Mouse (Mus musculus): Measurements from ENCODE around the gene Ccdc36. TPM values are rescaled to one million over a fixed set of nuclear protein-coding genes. Genes with fewer than 3 reads are reported as not detected.

Ccdc36 gene
- polyA plus RNA-seq (2015; fragmentation: Nextera tagmentation; extraction: Ambion mirVana) = 0.45 and 0.71 TPM in 2 replicates

DNA sequence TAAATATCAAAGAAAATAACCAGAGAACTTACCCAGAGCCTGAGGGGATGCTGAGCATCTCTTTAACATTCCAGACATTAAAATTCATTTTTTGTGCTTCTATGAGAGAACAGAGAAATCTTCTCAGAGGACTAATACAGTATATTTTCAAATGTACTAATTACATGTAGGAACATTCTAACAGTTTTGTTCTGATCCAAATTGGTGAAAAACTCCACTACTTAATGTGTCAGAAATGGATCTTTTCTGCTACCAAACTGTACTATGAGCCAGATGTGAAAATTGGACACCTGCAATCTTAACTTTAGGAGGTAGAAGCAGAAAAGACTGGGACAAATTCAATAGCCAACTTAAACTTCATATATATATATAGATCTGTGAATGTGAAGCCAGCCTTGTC, at the start of gene Ccdc36:
Gene Ccdc36, minus strand, starts transcription at position 101 of the 400 bp plus-strand sequence.
- Histone ChIP-seq H3K27ac (ENCODE audit: low read length) (no peak within 1 kb of the TSS), H3K9me3 (replicated peaks; ENCODE audit: control insufficient read depth, low read length) (no peaks in the 10 kb centered on the region), H3K36me3 (ENCODE audit: control insufficient read depth, insufficient read depth) (no peaks in the 10 kb centered on the region), H3K4me1 (ENCODE audit: control insufficient read depth, insufficient read depth, low read length) (no peaks in the 10 kb centered on the region), H3K27me3 (ENCODE audit: control insufficient read depth, insufficient read depth, low read length) (no peaks in the 10 kb centered on the region), H3K4me2 (ENCODE audit: low read depth, low read length) (no peak within 1 kb of the TSS), H3K4me3 (ENCODE audit: low read length) (no peak within 1 kb of the TSS), H3K9ac (ENCODE audit: low read length) (no peak within 1 kb of the TSS)
- no peak for ATAC-seq (replicated peaks; ENCODE audit: extremely low read depth, insufficient read depth, low FRiP score)

DNA sequence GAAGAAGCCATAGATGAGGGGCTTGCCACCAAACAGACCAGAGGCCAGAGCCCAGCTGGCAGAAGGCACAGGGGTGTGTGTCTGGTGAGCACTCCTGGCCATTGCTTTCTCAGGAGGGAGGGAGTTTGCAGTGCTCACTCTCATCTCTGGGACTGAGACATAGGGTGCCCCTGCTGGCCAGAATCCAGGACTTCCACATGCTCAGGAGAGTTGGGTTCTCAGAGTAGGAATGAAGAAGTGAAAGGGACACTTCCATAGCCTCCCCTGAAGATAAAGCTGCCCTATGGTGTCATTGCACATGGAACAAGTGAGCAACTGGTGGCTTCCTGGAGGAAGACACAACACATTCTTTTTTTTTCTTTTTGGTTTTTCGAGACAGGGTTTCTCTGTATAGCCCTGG, 46.2 kb upstream of the Ccdc36 start:
- H3K9me3 ChIP-seq (replicated peaks; ENCODE audit: control insufficient read depth, low read length) = no peaks in the 10 kb centered on the region
- WGBS = 60% methylated on average over 1 of the region's 1 CpGs

DNA sequence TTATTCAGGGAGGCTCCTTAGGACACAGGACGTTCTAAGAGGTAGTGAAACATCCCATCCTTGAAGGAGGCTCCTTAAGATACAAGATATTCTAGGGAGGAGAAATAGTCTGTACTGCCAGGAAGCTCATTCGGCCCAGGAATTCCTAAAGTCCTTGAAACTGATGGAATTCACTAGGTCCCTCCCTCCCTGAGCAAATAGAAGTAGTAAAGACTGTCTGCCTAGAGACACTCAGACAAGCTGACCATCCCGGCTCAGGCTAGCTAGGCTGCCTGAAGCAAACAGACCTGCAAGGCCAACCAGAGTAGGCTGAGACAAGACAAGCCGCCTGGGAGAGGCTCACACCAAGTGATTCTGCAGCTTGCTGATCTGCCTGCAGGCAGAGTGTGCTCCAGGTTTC, 41.6 kb upstream of the Ccdc36 start:
- Histone ChIP-seq H3K27ac (ENCODE audit: low read length) (no peak overlapping the region), H3K27me3 (ENCODE audit: control insufficient read depth, insufficient read depth, low read length) (no peaks in the 10 kb centered on the region), H3K4me2 (ENCODE audit: low read depth, low read length) (no peak overlapping the region), H3K4me1 (ENCODE audit: control insufficient read depth, insufficient read depth, low read length) (no peaks in the 10 kb centered on the region), H3K9ac (ENCODE audit: low read length) (no peak overlapping the region), H3K36me3 (ENCODE audit: control insufficient read depth, insufficient read depth) (peaks cover 8% of the 10 kb centered on the region; the same call in 1 of the 2 replicates), H3K9me3 (replicated peaks; ENCODE audit: control insufficient read depth, low read length) (no peaks in the 10 kb centered on the region), H3K4me3 (ENCODE audit: low read length) (no peak overlapping the region)
- no peak for ATAC-seq (replicated peaks; ENCODE audit: extremely low read depth, insufficient read depth, low FRiP score)
- 54% methylated on average over 4 of the region's 4 CpGs for WGBS

More for the DNA sequence above, 46.2 kb upstream of the Ccdc36 start:
- peaks cover 7% of the 10 kb centered on the region for H3K4me1 ChIP-seq (ENCODE audit: control insufficient read depth, insufficient read depth, low read length)
- no peaks in the 10 kb centered on the region for H3K27me3 ChIP-seq (ENCODE audit: control insufficient read depth, insufficient read depth, low read length)
- no peak overlapping the region for H3K9ac ChIP-seq (ENCODE audit: low read length)
- H3K4me2 ChIP-seq (ENCODE audit: low read depth, low read length) = no peak overlapping the region
- no peak for ATAC-seq (replicated peaks; ENCODE audit: extremely low read depth, insufficient read depth, low FRiP score)
- no peaks in the 10 kb centered on the region for H3K36me3 ChIP-seq (ENCODE audit: control insufficient read depth, insufficient read depth)
- no peak overlapping the region for H3K4me3 ChIP-seq (ENCODE audit: low read length)
- no peak overlapping the region for H3K27ac ChIP-seq (ENCODE audit: low read length)

DNA sequence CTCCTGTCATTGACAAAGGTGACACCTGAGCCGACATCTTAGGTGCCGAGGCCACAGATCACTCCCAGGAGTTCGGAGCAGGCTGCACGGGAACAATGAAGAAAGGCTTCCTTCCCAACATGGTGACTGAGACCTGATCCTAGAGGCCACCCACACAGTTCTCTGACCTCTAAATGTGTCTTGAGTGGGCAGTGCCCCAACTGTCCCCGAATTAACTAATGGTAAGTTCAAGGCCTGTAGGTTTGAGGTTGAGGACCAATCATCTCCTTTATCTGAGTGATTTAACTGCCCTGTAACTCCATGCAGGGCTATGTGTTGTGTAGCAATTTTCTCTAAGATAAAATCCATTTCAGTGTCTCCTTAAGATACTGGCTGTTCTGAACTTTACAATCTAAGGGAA, 41.1 kb upstream of the Ccdc36 start:
- Histone ChIP-seq H3K4me1 (ENCODE audit: control insufficient read depth, insufficient read depth, low read length) (no peaks in the 10 kb centered on the region), H3K27ac (ENCODE audit: low read length) (no peak overlapping the region), H3K4me2 (ENCODE audit: low read depth, low read length) (no peak overlapping the region), H3K36me3 (ENCODE audit: control insufficient read depth, insufficient read depth) (peaks cover 9% of the 10 kb centered on the region; the same call in 1 of the 2 replicates), H3K9me3 (replicated peaks; ENCODE audit: control insufficient read depth, low read length) (no peaks in the 10 kb centered on the region), H3K27me3 (ENCODE audit: control insufficient read depth, insufficient read depth, low read length) (no peaks in the 10 kb centered on the region), H3K4me3 (ENCODE audit: low read length) (no peak overlapping the region), H3K9ac (ENCODE audit: low read length) (no peak overlapping the region)
- WGBS = 60% methylated on average over 5 of the region's 5 CpGs
- no peak for ATAC-seq (replicated peaks; ENCODE audit: extremely low read depth, insufficient read depth, low FRiP score)

DNA sequence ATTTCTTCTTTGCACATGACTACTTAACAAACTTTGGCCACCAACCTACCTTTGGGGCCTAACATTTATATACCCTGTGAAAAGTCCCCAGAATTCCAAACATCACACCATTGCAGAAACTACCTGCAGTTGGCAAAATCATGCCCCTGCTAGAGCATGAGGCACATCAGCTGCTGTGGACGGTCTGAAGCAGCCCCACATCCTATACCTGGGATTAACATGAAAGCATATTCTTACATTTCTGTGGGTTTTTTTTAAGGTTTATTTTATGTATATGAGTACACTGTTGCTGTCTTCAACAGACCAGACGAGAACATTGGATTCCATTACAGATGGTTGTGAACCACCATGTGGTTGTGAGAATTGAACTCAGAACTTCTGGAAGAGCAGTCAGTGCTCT, 37.9 kb upstream of the Ccdc36 start:
- no peak overlapping the region for H3K9ac ChIP-seq (ENCODE audit: low read length)
- WGBS = 92% methylated on average over 2 of the region's 2 CpGs
- peaks cover 17% of the 10 kb centered on the region for H3K4me1 ChIP-seq (ENCODE audit: control insufficient read depth, insufficient read depth, low read length)
- no peaks in the 10 kb centered on the region for H3K27me3 ChIP-seq (ENCODE audit: control insufficient read depth, insufficient read depth, low read length)
- ATAC-seq (replicated peaks; ENCODE audit: extremely low read depth, insufficient read depth, low FRiP score) = no peak
- H3K4me3 ChIP-seq (ENCODE audit: low read length) = no peak overlapping the region
- peaks cover 25% of the 10 kb centered on the region for H3K36me3 ChIP-seq (ENCODE audit: control insufficient read depth, insufficient read depth)
- no peak overlapping the region for H3K4me2 ChIP-seq (ENCODE audit: low read depth, low read length)
- no peaks in the 10 kb centered on the region for H3K9me3 ChIP-seq (replicated peaks; ENCODE audit: control insufficient read depth, low read length)
- no peak overlapping the region for H3K27ac ChIP-seq (ENCODE audit: low read length)

DNA sequence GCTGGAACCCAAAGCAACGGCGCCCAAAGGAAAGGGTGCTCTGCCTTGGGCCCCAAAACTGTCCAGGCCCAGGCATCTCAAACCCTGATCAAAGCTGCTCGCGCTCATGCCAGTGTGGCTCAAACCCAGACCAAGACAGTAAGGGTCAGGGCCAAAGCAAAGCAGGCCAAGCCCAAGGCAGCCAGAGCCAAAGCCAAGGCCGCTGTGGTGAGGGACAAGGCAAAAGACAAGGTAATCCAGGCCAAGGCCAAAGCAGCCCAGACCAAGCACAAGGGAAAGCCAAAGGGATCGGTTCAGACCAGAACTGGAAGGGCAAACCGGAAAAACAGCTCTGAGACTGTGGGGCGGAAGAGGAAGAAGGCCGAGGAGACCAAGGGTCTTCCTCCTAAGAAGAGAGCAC, 35.4 kb upstream of the Ccdc36 start:
- 91% methylated on average over 9 of the region's 9 CpGs for WGBS
- ATAC-seq (replicated peaks; ENCODE audit: extremely low read depth, insufficient read depth, low FRiP score) = no peak

DNA sequence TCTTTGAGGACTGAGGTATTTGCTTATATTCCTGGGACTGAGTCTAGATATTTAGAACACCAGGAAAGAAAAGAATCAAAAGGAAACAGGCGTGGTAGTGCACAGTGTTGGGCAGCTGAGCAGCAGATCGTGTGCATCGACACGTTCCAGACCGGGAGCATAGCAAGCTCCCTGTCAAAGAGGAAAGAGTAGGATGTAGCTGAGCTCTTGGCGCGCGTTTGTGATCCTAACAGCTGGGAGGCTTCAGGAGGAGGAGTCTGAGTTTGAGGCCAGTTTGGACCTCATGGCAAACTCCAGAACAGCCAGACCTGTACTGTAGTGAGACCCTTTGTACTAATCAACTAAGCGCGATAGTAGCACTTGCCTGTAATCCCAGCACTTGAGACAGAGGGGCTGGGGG, 33.9 kb upstream of the Ccdc36 start:
- Histone ChIP-seq H3K4me2 (ENCODE audit: low read depth, low read length) (peak overlapping the region; percentile 93), H3K36me3 (ENCODE audit: control insufficient read depth, insufficient read depth) (peaks cover 25% of the 10 kb centered on the region), H3K9me3 (replicated peaks; ENCODE audit: control insufficient read depth, low read length) (no peaks in the 10 kb centered on the region), H3K9ac (ENCODE audit: low read length) (peak overlapping the region; percentile 12; the same call in 1 of the 2 replicates), H3K4me1 (ENCODE audit: control insufficient read depth, insufficient read depth, low read length) (peaks cover 18% of the 10 kb centered on the region), H3K27me3 (ENCODE audit: control insufficient read depth, insufficient read depth, low read length) (no peaks in the 10 kb centered on the region), H3K27ac (ENCODE audit: low read length) (peak overlapping the region; percentile 88), H3K4me3 (ENCODE audit: low read length) (no peak overlapping the region)
- WGBS = 55% methylated on average over 10 of the region's 10 CpGs
- 0 out of 2 replicates have a peak, but pooled peaks have one; percentile 28 for ATAC-seq (replicated peaks; ENCODE audit: extremely low read depth, insufficient read depth, low FRiP score)

More for the DNA sequence above, 35.4 kb upstream of the Ccdc36 start:
- Histone ChIP-seq H3K9me3 (replicated peaks; ENCODE audit: control insufficient read depth, low read length) (no peaks in the 10 kb centered on the region), H3K36me3 (ENCODE audit: control insufficient read depth, insufficient read depth) (peaks cover 25% of the 10 kb centered on the region), H3K4me2 (ENCODE audit: low read depth, low read length) (no peak overlapping the region), H3K27me3 (ENCODE audit: control insufficient read depth, insufficient read depth, low read length) (no peaks in the 10 kb centered on the region), H3K4me1 (ENCODE audit: control insufficient read depth, insufficient read depth, low read length) (peaks cover 18% of the 10 kb centered on the region), H3K4me3 (ENCODE audit: low read length) (no peak overlapping the region), H3K9ac (ENCODE audit: low read length) (no peak overlapping the region), H3K27ac (ENCODE audit: low read length) (no peak overlapping the region)

DNA sequence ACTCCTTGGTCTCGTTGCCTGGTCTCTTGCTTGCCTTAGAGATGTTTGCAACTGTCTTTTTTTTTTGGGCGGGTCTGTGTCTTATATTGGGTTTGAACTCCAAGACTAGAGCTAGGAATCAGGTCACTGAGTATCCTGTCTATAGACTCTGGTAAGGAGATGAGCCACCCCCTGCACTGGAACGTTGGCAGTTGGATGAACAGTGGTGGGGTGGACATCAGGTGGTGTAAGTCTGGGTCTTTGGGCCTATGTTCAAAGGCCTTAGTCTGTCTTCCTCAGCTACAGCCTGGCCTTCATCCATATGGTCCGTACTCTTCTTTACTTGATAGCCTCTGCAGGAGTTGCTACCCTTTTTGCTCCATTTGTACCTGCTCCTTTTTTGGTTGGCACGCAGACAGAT, 33.4 kb upstream of the Ccdc36 start:
- peak overlapping the region; percentile 93 for H3K4me2 ChIP-seq (ENCODE audit: low read depth, low read length)
- ATAC-seq (replicated peaks; ENCODE audit: extremely low read depth, insufficient read depth, low FRiP score) = no peak
- no peaks in the 10 kb centered on the region for H3K9me3 ChIP-seq (replicated peaks; ENCODE audit: control insufficient read depth, low read length)
- H3K36me3 ChIP-seq (ENCODE audit: control insufficient read depth, insufficient read depth) = peaks cover 25% of the 10 kb centered on the region
- no peaks in the 10 kb centered on the region for H3K27me3 ChIP-seq (ENCODE audit: control insufficient read depth, insufficient read depth, low read length)
- no peak overlapping the region; the same call in 1 of the 2 replicates for H3K9ac ChIP-seq (ENCODE audit: low read length)
- peak overlapping the region; percentile 88 for H3K27ac ChIP-seq (ENCODE audit: low read length)
- 77% methylated on average over 5 of the region's 5 CpGs for WGBS
- H3K4me1 ChIP-seq (ENCODE audit: control insufficient read depth, insufficient read depth, low read length) = peaks cover 18% of the 10 kb centered on the region
- peak overlapping the region; percentile 87 for H3K4me3 ChIP-seq (ENCODE audit: low read length)

DNA sequence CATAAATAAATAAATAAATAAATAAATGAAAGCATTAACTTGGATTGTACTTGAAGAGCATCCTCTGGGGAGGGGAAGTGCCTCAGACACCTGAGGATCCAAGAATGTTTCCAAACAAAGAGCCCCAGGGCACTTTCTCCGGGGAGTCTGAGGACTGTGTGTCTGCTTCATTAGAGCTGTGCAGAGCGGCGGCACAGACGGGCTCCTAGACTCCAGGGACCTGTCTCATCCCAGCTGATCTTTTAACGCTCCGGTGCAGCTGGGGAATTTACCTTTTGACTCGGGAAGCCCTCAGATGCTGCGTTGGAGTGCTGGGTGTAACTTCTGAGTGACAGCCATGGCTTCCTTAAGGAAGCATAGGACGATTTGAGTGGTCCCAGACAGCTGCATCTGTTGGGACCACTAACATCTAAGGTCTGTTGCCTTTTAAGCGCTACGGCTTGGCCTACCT, 32.9 kb upstream of the Ccdc36 start, which contains the start of gene Klhdc8b:
Gene Klhdc8b, minus strand, starts transcription at position 401 of the 451 bp plus-strand sequence.
- ATAC-seq (replicated peaks; ENCODE audit: extremely low read depth, insufficient read depth, low FRiP score) = no peak
- Histone ChIP-seq H3K27me3 (ENCODE audit: control insufficient read depth, insufficient read depth, low read length) (no peaks in the 10 kb centered on the region), H3K27ac (ENCODE audit: low read length) (peak within 1 kb of the TSS; percentile 88), H3K36me3 (ENCODE audit: control insufficient read depth, insufficient read depth) (peaks cover 24% of the 10 kb centered on the region), H3K9me3 (replicated peaks; ENCODE audit: control insufficient read depth, low read length) (no peaks in the 10 kb centered on the region), H3K9ac (ENCODE audit: low read length) (peak within 1 kb of the TSS; percentile 92), H3K4me3 (ENCODE audit: low read length) (peak within 1 kb of the TSS; percentile 87), H3K4me1 (ENCODE audit: control insufficient read depth, insufficient read depth, low read length) (peaks cover 18% of the 10 kb centered on the region), H3K4me2 (ENCODE audit: low read depth, low read length) (peak within 1 kb of the TSS; percentile 93)
- WGBS = 21% methylated on average over 11 of the region's 11 CpGs
